15 mouse cellular contexts compared by ENCODE assay signal in genomic region chrX:102588560-102588959, GRCm38 (mm10).
"Had no signal": no experiment of that assay in that cellular context is flagged by ENCODE, and none has a peak within 500 bp of the region (broad histone marks: within the 10 kb centered on the region; RNA-seq: fewer than 3 reads in every experiment).

No protein-coding gene starts in this region.

- H3K4me1 ChIP-seq: kidney, embryonic 15.5 days; limb, embryonic 10.5 days; liver, embryonic 15.5 days; midbrain, embryonic 15.5 days; neural tube, embryonic 13.5 days had no signal

- H3K9me3 ChIP-seq: kidney, embryonic 15.5 days; limb, embryonic 10.5 days; liver, embryonic 15.5 days; midbrain, embryonic 15.5 days; neural tube, embryonic 13.5 days had no signal

- H3K9ac ChIP-seq: kidney, embryonic 15.5 days; liver, embryonic 15.5 days; midbrain, embryonic 15.5 days; neural tube, embryonic 13.5 days had no signal

- H3K27ac ChIP-seq: kidney, embryonic 15.5 days; limb, embryonic 10.5 days; liver, embryonic 15.5 days; midbrain, embryonic 15.5 days; neural tube, embryonic 13.5 days; stomach, postnatal 0 days had no signal

- DNase-seq: kidney, adult 2 months; kidney, postnatal 14 days; lung, adult 2 months; lung, postnatal 36 days; retina, postnatal 1 day; thymus, postnatal 4 days had no signal

- H3K36me3 ChIP-seq: kidney, embryonic 15.5 days; limb, embryonic 10.5 days; liver, embryonic 15.5 days; midbrain, embryonic 15.5 days; neural tube, embryonic 13.5 days had no signal

- H3K4me3 ChIP-seq: kidney, embryonic 15.5 days; limb, embryonic 10.5 days; liver, embryonic 15.5 days; midbrain, embryonic 15.5 days; neural tube, embryonic 13.5 days had no signal

- H3K4me2 ChIP-seq: kidney, embryonic 15.5 days; liver, embryonic 11.5 days; liver, embryonic 15.5 days; midbrain, embryonic 11.5 days; midbrain, embryonic 15.5 days; neural tube, embryonic 13.5 days had no signal

- ATAC-seq: lung, postnatal 0 days; midbrain, embryonic 15.5 days had no signal
